Mouse (Mus musculus) heart, embryonic 15.5 days (tissue): Measurements from ENCODE around the gene Zfp541. TPM values are rescaled to one million over a fixed set of nuclear protein-coding genes. Genes with fewer than 3 reads are reported as not detected.

Experiments used
- ATAC-seq: fragments of 200-750 bp; cut with Nextera tagmentation; replicated peaks from 2 replicates; pipeline ENCODE4 v1.8.0; 2017; ENCODE audit warnings: low read depth, moderate TSS enrichment; ENCODE audit not compliant: insufficient number of reproducible peaks, insufficient read depth, low FRiP score
- H3K27ac ChIP-seq: fragments of 300-500 bp; sonication (generic); 2 replicates; pipeline ENCODE4 v1.5.1; 2015; ENCODE audit warnings: mild to moderate bottlenecking, inconsistent platforms
- H3K27me3 ChIP-seq: fragments of 300-500 bp; sonication (generic); 2 replicates; pipeline ENCODE4 v1.6.1; 2015; ENCODE audit warnings: inconsistent platforms
- H3K36me3 ChIP-seq: fragments of 300-500 bp; sonication (generic); 2 replicates; pipeline ENCODE4 v1.6.1; 2015; ENCODE audit warnings: mild to moderate bottlenecking, inconsistent platforms
- H3K4me1 ChIP-seq: fragments of 300-500 bp; sonication (generic); replicated peaks from 2 replicates; pipeline ENCODE4 v1.6.1; 2015; ENCODE audit warnings: inconsistent platforms
- H3K4me2 ChIP-seq: fragments of 300-500 bp; sonication (generic); 2 replicates; pipeline ENCODE4 v1.6.1; 2015; ENCODE audit warnings: inconsistent platforms, mild to moderate bottlenecking, moderate library complexity
- H3K4me3 ChIP-seq: fragments of 300-500 bp; sonication (generic); 2 replicates; pipeline ENCODE4 v1.5.1; 2015; ENCODE audit warnings: mild to moderate bottlenecking, inconsistent platforms
- H3K9ac ChIP-seq: fragments of 300-500 bp; sonication (generic); 2 replicates; pipeline ENCODE4 v1.6.1; 2015; ENCODE audit warnings: mild to moderate bottlenecking, inconsistent platforms
- H3K9me3 ChIP-seq: fragments of 300-500 bp; sonication (generic); replicated peaks from 2 replicates; pipeline ENCODE4 v1.6.1; 2016; ENCODE audit warnings: inconsistent platforms
- WGBS: fragments of 180-500 bp; shearing (Covaris S2); methylation state at CpG from one replicate; pipeline ENCODE4 v1.1.7; 2015; ENCODE audit warnings: mixed read lengths; 5-methylcytosine and 5-hydroxymethylcytosine counted together
- polyA plus RNA-seq: library from polyadenylated mRNA; unstranded; fragments of >200 nt; fragmentation: Nextera tagmentation; extraction: Ambion mirVana; gene quantifications from 2 replicates; pipeline ENCODE4 v1.2.1, GENCODE M21; 2015

Zfp541 gene
- polyA plus RNA-seq, 1 experiment from 2014 or later = not detected

DNA sequence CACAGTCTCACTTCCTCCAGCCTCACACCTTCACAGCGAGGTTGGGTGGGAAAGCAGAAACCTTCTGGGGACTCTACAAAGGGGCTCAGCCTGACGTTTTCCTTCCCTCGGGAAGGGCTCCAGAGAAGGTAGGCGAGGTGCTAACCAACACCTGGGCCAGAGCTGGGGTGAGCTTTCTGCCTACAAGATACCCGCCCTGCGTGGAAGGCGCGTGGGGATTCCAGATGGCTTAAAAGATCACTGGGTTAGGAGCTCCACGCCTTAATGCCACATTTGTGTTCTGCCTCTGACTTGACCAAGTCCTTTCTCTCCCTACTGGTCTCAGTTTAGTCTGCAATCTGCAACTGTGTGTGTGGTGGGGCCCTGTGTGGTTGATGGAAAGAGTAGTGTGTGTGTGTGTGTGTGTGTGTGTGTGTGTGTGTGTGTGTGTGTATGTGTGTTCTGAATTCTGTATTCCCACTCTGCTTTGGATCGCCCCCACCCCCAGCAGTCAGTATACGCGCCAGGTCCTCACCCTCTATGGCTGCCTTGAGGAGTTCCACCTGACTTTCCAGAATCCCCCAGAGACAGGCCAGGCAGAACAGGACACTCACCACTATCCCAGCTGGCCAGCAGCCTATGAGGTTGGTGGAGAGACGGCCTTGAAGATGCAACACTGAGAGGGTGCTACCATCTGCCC lies 69.5 kb downstream of the Zfp541 start:
- Histone ChIP-seq H3K27ac (no peak overlapping the region), H3K36me3 (0 out of 2 replicates have a peak, but pooled peaks cover under 1% of the 10 kb centered on the region), H3K27me3 (no peaks in the 10 kb centered on the region), H3K4me3 (peak overlapping the region; percentile 60), H3K4me1 (peaks cover 37% of the 10 kb centered on the region), H3K9ac (no peak overlapping the region), H3K4me2 (peak overlapping the region; percentile 85), H3K9me3 (no peaks in the 10 kb centered on the region)
- no peak for ATAC-seq
- 41% methylated on average over 13 of the region's 13 CpGs for WGBS

DNA sequence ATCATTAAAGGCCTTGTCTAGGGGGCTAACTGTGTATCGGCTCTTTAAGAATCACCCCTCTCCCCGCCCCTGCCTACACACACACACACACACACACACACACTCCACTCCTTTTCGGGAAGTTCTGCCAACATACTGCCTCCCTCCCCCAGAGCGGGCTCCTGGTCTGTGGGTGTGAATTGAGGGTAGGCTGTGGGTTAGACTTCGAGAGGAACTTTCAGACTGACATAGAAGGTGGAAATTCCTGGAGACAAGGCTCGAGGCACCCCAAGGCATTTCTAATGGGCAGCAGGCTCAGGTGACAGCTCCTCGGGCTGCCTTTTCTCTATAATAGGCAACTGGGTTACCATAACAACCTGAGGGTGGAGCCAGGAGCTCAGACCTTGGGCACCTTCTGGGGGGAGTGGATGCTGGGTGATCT lies 70.6 kb downstream of the Zfp541 start:
- Histone ChIP-seq H3K36me3 (no peaks in the 10 kb centered on the region), H3K9ac (no peak overlapping the region), H3K4me3 (no peak overlapping the region), H3K4me1 (peaks cover 37% of the 10 kb centered on the region), H3K27me3 (no peaks in the 10 kb centered on the region), H3K4me2 (no peak overlapping the region), H3K27ac (no peak overlapping the region), H3K9me3 (no peaks in the 10 kb centered on the region)
- 12% methylated on average over 7 of the region's 7 CpGs for WGBS
- no peak for ATAC-seq

- Histone ChIP-seq H3K4me1 (peaks cover 36% of the 10 kb centered on the region), H3K27me3 (no peaks in the 10 kb centered on the region), H3K9ac (no peak overlapping the region), H3K36me3 (no peaks in the 10 kb centered on the region), H3K4me3 (no peak overlapping the region), H3K9me3 (no peaks in the 10 kb centered on the region), H3K4me2 (no peak overlapping the region), H3K27ac (no peak overlapping the region)
- WGBS = 55% methylated on average over 3 of the region's 3 CpGs
- ATAC-seq = no peak
Observed at GRCm38 (mm10) chr7:16132926-16133325, 71.3 kb downstream of the Zfp541 start.

DNA sequence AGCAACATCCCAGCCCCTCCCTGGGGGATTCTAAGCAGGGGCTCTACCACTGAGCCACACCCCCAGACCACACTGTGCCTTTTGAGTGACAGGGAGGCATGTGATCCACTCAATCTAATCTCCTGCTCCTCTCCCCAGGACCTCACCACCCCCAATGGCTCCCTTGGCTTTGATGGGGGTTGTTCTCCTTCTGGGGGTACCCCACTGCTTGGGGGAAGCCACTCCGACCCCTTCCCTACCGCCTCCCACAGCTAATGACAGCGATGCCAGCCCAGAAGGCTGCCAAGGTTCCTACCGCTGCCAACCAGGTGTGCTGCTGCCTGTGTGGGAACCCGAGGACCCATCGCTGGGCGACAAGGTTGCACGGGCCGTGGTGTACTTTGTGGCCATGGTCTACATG lies 72.1 kb downstream of the Zfp541 start:
- Histone ChIP-seq H3K9ac (no peak overlapping the region), H3K4me1 (peaks cover 28% of the 10 kb centered on the region), H3K27me3 (no peaks in the 10 kb centered on the region), H3K9me3 (no peaks in the 10 kb centered on the region), H3K4me2 (no peak overlapping the region), H3K27ac (no peak overlapping the region), H3K36me3 (no peaks in the 10 kb centered on the region), H3K4me3 (no peak overlapping the region)
- ATAC-seq = no peak
- WGBS = 90% methylated on average over 9 of the region's 9 CpGs

DNA sequence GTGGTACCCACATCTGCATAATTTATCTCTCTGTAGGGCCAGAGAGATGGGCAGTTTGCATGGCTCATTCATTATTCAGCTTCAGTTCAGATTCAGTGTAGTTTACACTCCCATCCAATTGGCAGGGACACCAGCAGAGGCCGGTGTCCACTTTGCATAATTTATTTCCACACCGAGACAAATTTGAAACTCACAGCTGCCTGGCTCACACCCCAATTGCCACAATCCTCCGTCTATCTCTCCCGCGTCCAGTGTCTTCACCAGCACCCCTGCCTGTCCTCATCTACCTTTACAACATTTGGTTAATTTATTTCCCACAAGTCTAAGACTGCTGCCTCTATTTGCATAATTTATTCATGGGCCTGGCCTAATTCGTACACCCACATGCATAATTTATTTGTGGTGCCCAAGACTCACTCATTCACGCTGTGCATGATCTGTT lies 73.4 kb downstream of the Zfp541 start:
- Histone ChIP-seq H3K9ac (no peak overlapping the region), H3K4me1 (peaks cover 17% of the 10 kb centered on the region), H3K9me3 (no peaks in the 10 kb centered on the region), H3K4me2 (no peak overlapping the region), H3K27me3 (no peaks in the 10 kb centered on the region), H3K27ac (no peak overlapping the region), H3K36me3 (no peaks in the 10 kb centered on the region), H3K4me3 (no peak overlapping the region)
- ATAC-seq = no peak
- 67% methylated on average over 7 of the region's 7 CpGs for WGBS

Other genes with a start within 250 kb of the Zfp541 start
- not detected in 2 replicates for gene Obox6, start 222.1 kb upstream of the Zfp541 start, polyA plus RNA-seq
- not detected in 2 replicates for gene Crx, start 181.8 kb upstream of the Zfp541 start, polyA plus RNA-seq
- gene Crxos, start 179.2 kb upstream of the Zfp541 start, polyA plus RNA-seq = not detected in 2 replicates
- gene Selenow, start 139.4 kb upstream of the Zfp541 start, polyA plus RNA-seq = 644 and 688 TPM in 2 replicates
- 118 and 124 TPM in 2 replicates for gene Nop53, start 115.7 kb upstream of the Zfp541 start, polyA plus RNA-seq
- gene Ehd2, start 94.2 kb upstream of the Zfp541 start, polyA plus RNA-seq = 62.8 TPM in 2 replicates
- 3.5 and 5.7 TPM in 2 replicates for gene Bicra, start 13.9 kb upstream of the Zfp541 start, polyA plus RNA-seq
- gene Napa, start 36.6 kb downstream of the Zfp541 start, polyA plus RNA-seq = 130 and 161 TPM in 2 replicates
- 29.9 and 35.0 TPM in 2 replicates for gene Kptn, start 58.1 kb downstream of the Zfp541 start, polyA plus RNA-seq
- 0.13 TPM in 2 replicates for gene Slc8a2, start 68.0 kb downstream of the Zfp541 start, polyA plus RNA-seq
- 14.3 and 20.0 TPM in 2 replicates for gene Meis3, start 113.3 kb downstream of the Zfp541 start, polyA plus RNA-seq
- gene Dhx34, start 160.2 kb downstream of the Zfp541 start, polyA plus RNA-seq = 7.6 and 12.4 TPM in 2 replicates
- 0.76 and 1.1 TPM in 2 replicates for gene C5ar2, start 182.3 kb downstream of the Zfp541 start, polyA plus RNA-seq
- gene C5ar1, start 197.7 kb downstream of the Zfp541 start, polyA plus RNA-seq = 2.0 and 4.1 TPM in 2 replicates
- gene Inafm1, start 211.8 kb downstream of the Zfp541 start, polyA plus RNA-seq = 8.8 and 11.1 TPM in 2 replicates
- 14.4 and 18.3 TPM in 2 replicates for gene Ccdc9, start 225.0 kb downstream of the Zfp541 start, polyA plus RNA-seq
- 6.6 and 6.9 TPM in 2 replicates for gene Bbc3, start 246.6 kb downstream of the Zfp541 start, polyA plus RNA-seq